Mouse (Mus musculus) erythroblast, embryonic 14.5 days (primary cell): ENCODE results near the gene Samd4. TPM values are rescaled to one million over a fixed set of nuclear protein-coding genes. Genes with fewer than 3 reads are reported as not detected.

Experiments used
- H3K27me3 ChIP-seq: 2 replicates; pipeline ENCODE4 v1.6.1; 2012; ENCODE audit warnings: inconsistent platforms; ENCODE audit not compliant: control insufficient read depth
- H3K36me3 ChIP-seq: 2 replicates; pipeline ENCODE4 v1.6.1; 2012; ENCODE audit warnings: mild to moderate bottlenecking, inconsistent platforms; ENCODE audit not compliant: control insufficient read depth
- H3K4me1 ChIP-seq: 2 replicates; pipeline ENCODE4 v1.6.1; 2012; ENCODE audit warnings: inconsistent platforms; ENCODE audit not compliant: control insufficient read depth
- H3K4me3 ChIP-seq: replicated peaks from 2 replicates; pipeline ENCODE3; 2012; ENCODE audit warnings: moderate library complexity, mild to moderate bottlenecking, inconsistent platforms
- H3K9me3 ChIP-seq: 2 replicates; pipeline ENCODE4 v1.6.1; 2012; ENCODE audit warnings: low read length, inconsistent platforms, mixed read lengths; ENCODE audit not compliant: control insufficient read depth
- GATA1 ChIP-seq: IDR thresholded peaks from 2 replicates; pipeline ENCODE4 v1.6.1; 2012; ENCODE audit warnings: low read length, inconsistent platforms, mixed read lengths
- TAL1 ChIP-seq: IDR thresholded peaks from 3 replicates; pipeline ENCODE4 v1.6.1; 2012; ENCODE audit warnings: low read length, inconsistent platforms, mixed read lengths
- polyA plus RNA-seq: library from polyadenylated mRNA; stranded (reverse); fragments of >175 nt; gene quantifications from 2 replicates; pipeline ENCODE4 v1.2.3, GENCODE M21; 2012

Gene Samd4
- polyA plus RNA-seq, 1 experiment = 0.14 TPM

DNA sequence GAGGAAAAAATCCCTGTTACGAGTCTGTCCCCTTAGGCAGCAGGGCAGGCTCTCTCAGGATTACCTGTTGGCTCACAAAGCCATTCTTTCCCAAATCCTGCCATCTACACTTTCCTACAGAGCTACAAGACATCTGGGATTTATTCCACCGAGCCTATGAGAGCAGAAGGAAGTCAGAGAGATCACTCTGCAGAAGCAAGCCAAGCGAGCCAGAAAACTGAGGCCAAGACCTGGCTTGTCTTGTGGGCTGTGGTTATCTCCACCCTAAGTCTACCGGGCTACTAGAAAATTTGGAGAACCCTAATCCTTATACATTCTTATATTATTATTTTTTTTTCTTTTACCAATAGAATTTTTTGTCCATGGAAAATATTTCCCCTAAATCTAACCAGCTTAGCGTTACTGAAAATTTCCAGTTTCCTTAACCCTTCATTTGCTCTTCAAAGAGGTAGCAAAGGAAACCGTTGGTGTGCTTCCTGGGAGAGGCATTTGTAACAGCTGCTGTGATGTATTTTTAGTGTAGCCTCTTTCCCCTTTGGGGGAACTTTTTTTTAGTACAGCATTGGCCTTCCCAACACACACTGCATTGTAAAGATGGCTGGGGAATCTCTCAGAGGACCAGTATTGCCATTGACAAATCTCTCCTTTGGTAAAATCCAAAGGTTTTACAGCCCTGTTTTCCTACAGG is 144.9 kb downstream of the Samd4 start:
- H3K4me3 ChIP-seq = no peak overlapping the region
- TF ChIP-seq GATA1 (no peak), TAL1 (no peak)
- no peaks in the 10 kb centered on the region for H3K9me3 ChIP-seq
- H3K36me3 ChIP-seq = no peaks in the 10 kb centered on the region
- peaks cover 16% of the 10 kb centered on the region for H3K27me3 ChIP-seq
- peaks cover 2% of the 10 kb centered on the region; the same call in 1 of the 2 replicates for H3K4me1 ChIP-seq

DNA sequence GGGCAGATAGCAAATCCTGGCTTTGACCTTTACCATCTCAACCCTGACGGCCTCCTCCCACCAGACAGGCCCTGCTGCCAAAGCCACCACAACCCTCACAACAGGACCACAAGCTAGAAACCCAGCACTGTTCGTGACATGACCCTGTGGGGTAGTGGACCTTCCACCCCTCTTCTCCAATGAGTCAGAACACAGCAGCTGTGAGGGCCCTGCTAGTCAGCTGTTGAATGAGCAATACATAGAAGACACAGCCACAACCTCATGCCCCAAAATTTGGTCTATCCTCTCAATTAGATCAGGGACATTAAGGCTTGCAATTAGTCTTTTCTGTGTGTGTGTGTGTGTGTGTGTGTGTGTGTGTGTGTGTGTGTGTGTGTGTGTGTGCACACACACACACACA is 148.9 kb downstream of the Samd4 start:
- H3K27me3 ChIP-seq = peaks cover 8% of the 10 kb centered on the region; the same call in 1 of the 2 replicates
- H3K4me1 ChIP-seq = no peaks in the 10 kb centered on the region
- H3K9me3 ChIP-seq = no peaks in the 10 kb centered on the region
- TF ChIP-seq GATA1 (no peak), TAL1 (no peak)
- no peaks in the 10 kb centered on the region for H3K36me3 ChIP-seq
- no peak overlapping the region for H3K4me3 ChIP-seq

DNA sequence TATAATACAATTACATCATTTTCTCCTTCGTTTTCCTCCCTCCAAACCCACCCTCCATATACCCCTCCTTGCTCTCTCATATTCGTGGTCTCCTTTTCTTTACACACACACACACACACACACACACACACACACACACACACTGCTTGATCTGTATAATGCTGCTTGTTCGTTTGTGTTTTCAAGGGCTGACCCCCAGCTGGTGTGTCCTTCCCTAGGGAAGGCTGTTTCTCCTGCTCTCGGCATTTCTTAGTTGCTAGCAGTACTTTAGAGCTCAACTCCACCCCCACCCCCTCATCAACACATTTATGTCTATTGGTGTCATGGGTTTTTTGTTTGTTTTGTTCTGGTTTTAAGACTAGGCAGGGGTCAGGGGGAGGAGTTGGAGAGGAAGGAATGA is 149.5 kb downstream of the Samd4 start:
- TF ChIP-seq TAL1 = no peak
- TF ChIP-seq GATA1 = no peak
- no peaks in the 10 kb centered on the region for H3K4me1 ChIP-seq
- no peak overlapping the region for H3K4me3 ChIP-seq
- H3K27me3 ChIP-seq = peaks cover 8% of the 10 kb centered on the region; the same call in 1 of the 2 replicates
- no peaks in the 10 kb centered on the region for H3K9me3 ChIP-seq
- H3K36me3 ChIP-seq = no peaks in the 10 kb centered on the region

DNA sequence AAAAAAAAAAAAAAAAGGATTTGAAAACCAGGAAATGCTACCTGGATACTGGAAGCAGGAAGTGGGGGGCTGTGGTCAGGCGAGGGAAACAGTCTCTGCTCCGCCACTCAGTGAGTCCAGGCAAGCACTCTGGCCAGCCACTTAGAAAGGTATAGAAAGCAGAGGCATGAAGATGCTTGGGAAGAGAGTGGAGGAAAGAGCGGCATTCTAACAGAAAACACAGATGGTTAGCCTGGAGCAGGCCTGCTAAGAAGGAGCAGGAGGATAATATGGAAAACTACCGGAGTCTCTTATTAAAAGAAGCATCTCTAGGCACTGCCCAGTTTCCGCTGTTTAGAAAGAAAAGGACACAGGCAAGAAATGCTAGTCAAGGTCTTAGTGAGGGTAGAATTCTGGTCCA is 150.8 kb downstream of the Samd4 start:
- Histone ChIP-seq H3K9me3 (no peaks in the 10 kb centered on the region), H3K36me3 (no peaks in the 10 kb centered on the region), H3K4me1 (no peaks in the 10 kb centered on the region), H3K4me3 (no peak overlapping the region), H3K27me3 (peaks cover 4% of the 10 kb centered on the region; the same call in 1 of the 2 replicates)
- no peak for TF ChIP-seq TAL1

DNA sequence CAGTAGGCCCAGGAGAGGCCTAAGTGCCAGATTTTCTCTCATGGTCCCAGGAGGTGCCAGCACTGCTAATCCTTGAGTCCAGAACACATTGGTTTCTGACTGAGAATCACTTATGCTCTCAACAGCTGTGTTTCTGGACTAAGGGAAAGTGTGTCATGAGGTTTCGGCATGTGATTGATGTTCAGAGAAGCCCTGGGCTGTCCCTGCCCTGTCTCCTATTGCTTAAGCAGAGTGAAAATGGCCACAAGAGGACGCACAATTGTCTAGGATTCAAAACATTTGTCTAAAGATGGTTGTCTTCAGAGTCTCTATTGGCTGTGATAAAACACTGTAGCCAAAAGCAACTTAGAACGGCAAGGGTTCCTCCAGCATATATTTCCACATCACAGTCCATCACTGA is 159.0 kb downstream of the Samd4 start:
- Histone ChIP-seq H3K36me3 (no peaks in the 10 kb centered on the region), H3K4me3 (no peak overlapping the region), H3K27me3 (no peaks in the 10 kb centered on the region), H3K9me3 (no peaks in the 10 kb centered on the region), H3K4me1 (no peaks in the 10 kb centered on the region)
- TF ChIP-seq TAL1 (no peak), GATA1 (no peak)

DNA sequence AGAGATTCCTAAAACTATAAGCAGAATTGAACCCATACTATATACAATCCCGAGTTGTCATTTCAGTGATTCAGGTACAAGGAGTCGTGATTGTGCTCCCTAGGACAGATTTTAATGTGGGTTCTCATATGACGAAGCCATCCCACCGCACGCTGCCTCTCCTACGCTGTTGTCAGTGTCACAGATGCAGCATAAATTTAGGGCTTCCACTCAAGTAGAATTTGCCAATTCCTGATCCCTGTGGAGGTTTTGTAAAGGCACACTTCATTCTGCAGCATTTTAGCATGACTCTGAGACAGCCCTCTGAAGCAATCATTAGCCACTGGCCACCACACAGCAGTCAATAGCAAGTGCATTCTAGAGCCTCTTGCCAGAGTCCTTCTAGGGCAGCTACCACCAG is 166.4 kb downstream of the Samd4 start:
- no peak for TF ChIP-seq TAL1
- TF ChIP-seq GATA1 = no peak
- Histone ChIP-seq H3K9me3 (no peaks in the 10 kb centered on the region), H3K27me3 (no peaks in the 10 kb centered on the region), H3K4me3 (no peak overlapping the region), H3K4me1 (no peaks in the 10 kb centered on the region), H3K36me3 (no peaks in the 10 kb centered on the region)

DNA sequence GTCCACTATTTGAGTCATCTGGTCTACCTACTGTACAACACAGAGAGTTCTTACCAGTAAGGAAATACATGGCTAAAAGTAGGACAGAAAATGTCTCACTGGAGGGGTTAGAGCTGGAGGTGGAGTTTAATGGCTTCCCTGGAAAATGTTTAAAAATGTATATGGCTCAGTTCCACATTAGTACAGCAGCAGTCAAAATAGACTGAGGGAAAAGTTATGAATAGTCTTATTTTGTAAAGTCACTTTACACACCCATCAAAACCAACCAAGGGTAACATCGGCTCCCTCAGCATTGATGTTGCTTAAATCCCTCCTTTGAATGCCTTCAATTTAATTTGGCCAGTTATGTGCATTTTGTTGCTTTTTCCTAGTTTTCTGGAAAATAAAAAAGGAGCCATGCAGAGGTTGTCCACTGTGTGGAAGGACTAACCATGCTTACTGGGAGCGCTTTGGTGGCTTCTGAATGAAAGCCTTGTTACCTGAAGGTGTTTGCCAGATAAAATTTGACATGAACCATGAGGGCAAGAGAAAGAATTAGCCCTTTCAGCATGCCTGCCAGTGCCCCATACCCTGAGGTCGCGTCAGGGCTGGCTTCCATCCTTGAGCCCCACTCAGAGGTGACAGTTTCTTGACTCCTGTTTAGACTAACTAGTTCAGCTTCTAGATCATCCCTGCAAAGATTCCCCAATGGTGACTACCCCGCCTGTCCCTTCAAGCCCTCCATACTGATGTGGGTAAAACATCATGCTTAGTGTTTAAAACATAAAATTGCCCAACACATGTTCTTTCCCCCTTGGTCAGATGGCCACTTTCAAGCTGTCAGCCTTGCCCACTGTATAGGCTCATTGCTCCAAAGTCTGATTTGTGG is 169.3 kb downstream of the Samd4 start:
- Histone ChIP-seq H3K27me3 (no peaks in the 10 kb centered on the region), H3K4me3 (no peak overlapping the region), H3K4me1 (no peaks in the 10 kb centered on the region), H3K9me3 (no peaks in the 10 kb centered on the region), H3K36me3 (no peaks in the 10 kb centered on the region)
- no peak for TF ChIP-seq TAL1
- TF ChIP-seq GATA1 = no peak

DNA sequence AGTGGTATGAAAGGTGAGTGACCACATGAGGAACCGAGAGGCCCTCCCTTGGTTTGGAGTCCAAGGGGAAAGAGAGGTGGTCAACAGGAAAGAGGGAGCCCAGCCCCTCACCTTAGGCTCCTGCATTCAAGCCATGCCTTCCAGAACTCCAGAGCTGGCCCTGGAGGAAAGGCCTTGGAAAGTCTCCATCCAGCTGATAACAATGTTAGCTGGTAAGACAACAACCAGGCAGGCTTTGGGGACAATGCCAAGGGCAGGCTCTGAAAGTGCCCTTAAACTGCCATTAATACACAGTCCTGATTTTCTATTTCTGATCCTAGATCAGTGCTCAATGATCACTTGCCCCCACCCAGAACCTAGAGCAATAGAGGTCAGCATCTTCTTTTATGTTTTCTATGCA is 170.4 kb downstream of the Samd4 start:
- no peaks in the 10 kb centered on the region for H3K27me3 ChIP-seq
- H3K4me1 ChIP-seq = no peaks in the 10 kb centered on the region
- no peaks in the 10 kb centered on the region for H3K36me3 ChIP-seq
- TF ChIP-seq GATA1 (no peak), TAL1 (no peak)
- no peaks in the 10 kb centered on the region for H3K9me3 ChIP-seq
- H3K4me3 ChIP-seq = no peak overlapping the region

DNA sequence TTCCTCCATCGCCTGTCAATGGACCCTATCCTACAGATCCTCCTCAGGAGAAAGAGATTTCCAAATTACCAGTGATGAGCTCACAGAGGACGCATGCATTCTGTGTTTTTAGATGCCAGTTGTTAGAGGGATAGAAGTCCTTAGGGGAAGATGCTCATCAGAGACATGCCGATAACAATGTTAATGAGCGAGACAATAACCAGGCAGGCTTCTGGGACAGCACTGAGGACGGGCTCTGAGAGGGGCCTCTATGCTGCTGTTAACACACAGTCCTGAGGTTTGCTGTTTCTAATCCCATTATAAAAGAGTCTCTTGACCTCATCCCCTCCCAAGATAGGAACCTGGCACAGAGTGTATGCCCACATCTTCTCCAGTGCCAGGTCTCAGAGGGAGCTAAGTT is 171.2 kb downstream of the Samd4 start:
- Histone ChIP-seq H3K36me3 (no peaks in the 10 kb centered on the region), H3K4me1 (no peaks in the 10 kb centered on the region), H3K27me3 (no peaks in the 10 kb centered on the region), H3K4me3 (no peak overlapping the region), H3K9me3 (no peaks in the 10 kb centered on the region)
- no peak for TF ChIP-seq TAL1
- no peak for TF ChIP-seq GATA1
